Mouse (Mus musculus) stomach, postnatal 0 days (tissue): ENCODE results near the gene Srrt.

Experiments used
- CTCF ChIP-seq: IDR thresholded peaks from 2 replicates; pipeline ENCODE4 v1.5.1; 2016; ENCODE audit warnings: antibody characterized with exemption, low read depth, mild to moderate bottlenecking, moderate library complexity
- EP300 ChIP-seq: optimal IDR thresholded peaks from 2 replicates; pipeline ENCODE3; 2016; ENCODE audit warnings: antibody characterized with exemption

DNA sequence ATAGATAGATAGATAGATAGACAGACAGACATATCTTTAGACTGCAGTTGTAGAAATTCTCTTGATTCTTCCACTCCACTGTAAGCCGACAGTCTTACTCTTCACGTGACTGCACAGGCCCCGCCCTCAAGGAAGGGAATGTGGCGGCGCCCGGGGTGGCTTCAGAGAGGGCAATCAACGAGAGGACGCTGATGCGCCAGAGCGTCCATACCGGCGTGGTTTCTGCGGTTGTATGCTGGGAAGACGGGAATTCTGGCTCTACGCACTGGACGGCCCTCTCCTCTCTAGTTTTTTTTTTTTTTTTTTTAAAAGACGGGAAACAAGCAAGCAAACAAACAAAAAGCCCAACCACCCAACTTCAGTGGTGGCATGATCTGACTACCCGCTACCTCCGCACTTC lies 30.8 kb upstream of the Srrt start:
- TF ChIP-seq CTCF = no peak
- TF ChIP-seq EP300 = no peak
